Mouse (Mus musculus) megakaryocyte, embryonic 14.5 days (primary cell): ENCODE results near the gene Gemin8.

Experiments used
- FLI1 ChIP-seq: IDR thresholded peaks from 2 replicates; pipeline ENCODE4 v1.6.1; 2012; ENCODE audit warnings: low read length, inconsistent platforms, mixed read lengths
- GATA1 ChIP-seq: IDR thresholded peaks from 3 replicates; pipeline ENCODE4 v1.6.1; 2012; ENCODE audit warnings: mixed read lengths, low read length, inconsistent platforms, borderline replicate concordance

DNA sequence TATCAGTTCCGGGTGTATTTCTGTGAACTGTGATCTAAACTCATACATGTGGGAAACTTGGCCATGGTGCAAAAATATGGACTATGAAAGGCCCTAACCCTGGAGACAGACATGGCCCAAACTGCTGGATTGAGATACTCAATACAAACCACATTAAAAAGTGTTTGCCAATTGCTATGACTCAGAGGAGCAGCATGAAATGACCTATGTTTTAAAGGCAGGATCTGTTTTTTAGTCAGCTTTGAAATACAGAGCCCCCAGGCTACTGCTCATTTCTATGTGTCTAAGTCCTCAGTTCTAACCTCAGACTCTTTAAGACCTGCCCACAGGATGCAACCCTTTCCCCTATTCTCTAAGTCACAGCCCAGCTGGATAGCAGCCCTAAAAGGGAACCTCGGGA, 65.9 kb downstream of the Gemin8 start:
- no peak for TF ChIP-seq GATA1
- TF ChIP-seq FLI1, result no peak
